Mouse (Mus musculus) midbrain, embryonic 14.5 days (tissue): ENCODE data around the gene Hist1h2bh. TPM values are rescaled to one million over a fixed set of nuclear protein-coding genes. Genes with fewer than 3 reads are reported as not detected.

ENCODE experiments used
- ATAC-seq: fragments of 200-750 bp; cut with Nextera tagmentation; 2 replicates; pipeline ENCODE4 v1.8.0; 2017; ENCODE audit warnings: moderate number of reproducible peaks, moderate library complexity; ENCODE audit not compliant: low FRiP score, low TSS enrichment
- DNase-seq: peaks from one replicate; pipeline ENCODE4 v3.0.0-alpha.2; 2015
- H3K27ac ChIP-seq: fragments of 300-500 bp; sonication (generic); replicated peaks from 2 replicates; pipeline ENCODE4 v1.5.1; 2014; ENCODE audit warnings: mild to moderate bottlenecking, low read depth, low read length, moderate library complexity
- H3K27me3 ChIP-seq: fragments of 300-500 bp; sonication (generic); 2 replicates; pipeline ENCODE4 v1.6.1; 2014; ENCODE audit warnings: low read length, control low read depth, mixed read lengths; ENCODE audit not compliant: control insufficient read depth, insufficient read depth
- H3K36me3 ChIP-seq: fragments of 300-500 bp; sonication (generic); 2 replicates; pipeline ENCODE4 v1.6.1; 2014; ENCODE audit warnings: low read length, control low read depth; ENCODE audit not compliant: control insufficient read depth, insufficient read depth
- H3K4me1 ChIP-seq: fragments of 300-500 bp; sonication (generic); 2 replicates; pipeline ENCODE4 v1.6.1; 2014; ENCODE audit warnings: mild to moderate bottlenecking, antibody characterized with exemption, low read length, control low read depth; ENCODE audit not compliant: control insufficient read depth, insufficient read depth
- H3K4me2 ChIP-seq: fragments of 300-500 bp; sonication (generic); 2 replicates; pipeline ENCODE4 v1.6.1; 2014; ENCODE audit warnings: mild to moderate bottlenecking, low read length, moderate library complexity
- H3K4me3 ChIP-seq: fragments of 300-500 bp; sonication (generic); replicated peaks from 2 replicates; pipeline ENCODE4 v1.5.1; 2014; ENCODE audit warnings: low read depth, low read length
- H3K9ac ChIP-seq: fragments of 300-500 bp; sonication (generic); replicated peaks from 2 replicates; pipeline ENCODE4 v1.6.1; 2014; ENCODE audit warnings: mild to moderate bottlenecking, low read length, moderate library complexity
- H3K9me3 ChIP-seq: fragments of 300-500 bp; sonication (generic); 2 replicates; pipeline ENCODE4 v1.6.1; 2016; ENCODE audit warnings: low read length, control low read depth, mixed read lengths; ENCODE audit not compliant: control insufficient read depth
- WGBS: fragments of 180-500 bp; shearing (Covaris S2); extraction: QIAGEN DNeasy Blood & Tissue Kit; methylation state at CpG from one replicate; pipeline ENCODE4 v1.1.7; 2014; 5-methylcytosine and 5-hydroxymethylcytosine counted together
- polyA plus RNA-seq: library from polyadenylated mRNA; unstranded; fragments of >200 nt; fragmentation: Nextera tagmentation; extraction: Ambion mirVana; gene quantifications from 2 replicates; pipeline ENCODE4 v1.2.1, GENCODE M21; 2014

Gene Hist1h2bh
- polyA plus RNA-seq, 1 experiment from 2014 or later = 0.13 TPM

DNA sequence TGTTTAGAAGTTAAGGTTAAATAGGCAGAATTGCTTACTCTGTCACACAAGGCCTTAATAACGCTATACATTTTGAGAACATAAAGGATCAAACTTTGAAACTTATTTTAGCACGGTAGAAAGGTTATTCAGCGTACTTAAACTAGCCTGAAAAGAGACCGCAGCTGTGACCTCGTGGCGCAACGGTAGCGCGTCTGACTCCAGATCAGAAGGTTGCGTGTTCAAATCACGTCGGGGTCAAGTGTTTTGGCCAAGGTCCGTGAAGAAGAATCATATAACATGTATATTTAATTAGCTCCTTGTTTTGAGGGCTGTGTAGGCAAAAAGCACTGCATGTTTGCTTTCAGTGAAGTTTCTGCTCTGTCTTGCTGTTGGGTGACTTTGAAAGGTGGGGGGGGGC, 36.8 kb downstream of the Hist1h2bh start:
- WGBS = 5% methylated on average over 13 of the region's 13 CpGs
- Histone ChIP-seq H3K4me1 (0 out of 2 replicates have a peak, but pooled peaks cover 6% of the 10 kb centered on the region), H3K9me3 (no peaks in the 10 kb centered on the region), H3K9ac (no peak overlapping the region), H3K4me2 (peak overlapping the region; percentile 35), H3K36me3 (no peaks in the 10 kb centered on the region), H3K27ac (no peak overlapping the region), H3K4me3 (peak overlapping the region; percentile 5; the same call in 1 of the 2 replicates), H3K27me3 (no peaks in the 10 kb centered on the region; the same call in 1 of the 2 replicates)
- DNase-seq (peak; percentile 69), ATAC-seq (no peak)

GRCm38 (mm10) chr13:23505662-23506345, 37.4 kb downstream of the Hist1h2bh start:
- DNase-seq = no peak
- Histone ChIP-seq H3K27me3 (no peaks in the 10 kb centered on the region; the same call in 1 of the 2 replicates), H3K4me3 (peak overlapping the region; percentile 5; the same call in 1 of the 2 replicates), H3K4me2 (peak overlapping the region; percentile 35), H3K36me3 (no peaks in the 10 kb centered on the region), H3K9me3 (no peaks in the 10 kb centered on the region), H3K27ac (no peak overlapping the region), H3K4me1 (0 out of 2 replicates have a peak, but pooled peaks cover 6% of the 10 kb centered on the region), H3K9ac (no peak overlapping the region)
- WGBS = 5% methylated on average over 14 of the region's 14 CpGs
- no peak for ATAC-seq

- Histone ChIP-seq H3K36me3 (no peaks in the 10 kb centered on the region), H3K27me3 (peaks cover 8% of the 10 kb centered on the region; the same call in 1 of the 2 replicates), H3K4me3 (no peak overlapping the region), H3K4me2 (0 out of 2 replicates have a peak overlapping the region, but pooled peaks have one; percentile 9), H3K9ac (no peak overlapping the region), H3K4me1 (0 out of 2 replicates have a peak, but pooled peaks cover 6% of the 10 kb centered on the region), H3K9me3 (no peaks in the 10 kb centered on the region), H3K27ac (no peak overlapping the region)
- ATAC-seq = no peak
- 2% methylated on average over 9 of the region's 9 CpGs for WGBS
- peak; percentile 82 for DNase-seq
Measured at GRCm38 (mm10) chr13:23503797-23504196, 39.4 kb downstream of the Hist1h2bh start.

- H3K36me3 ChIP-seq = no peaks in the 10 kb centered on the region
- H3K9me3 ChIP-seq = no peaks in the 10 kb centered on the region
- no peak overlapping the region for H3K27ac ChIP-seq
- WGBS = 36% methylated on average over 4 of the region's 4 CpGs
- DNase-seq (no peak), ATAC-seq (no peak)
- H3K4me3 ChIP-seq = no peak overlapping the region
- H3K4me1 ChIP-seq = 0 out of 2 replicates have a peak, but pooled peaks cover 6% of the 10 kb centered on the region
- no peak overlapping the region for H3K9ac ChIP-seq
- H3K27me3 ChIP-seq = peaks cover 16% of the 10 kb centered on the region
- H3K4me2 ChIP-seq = no peak overlapping the region
Measured at GRCm38 (mm10) chr13:23502916-23503315, 40.3 kb downstream of the Hist1h2bh start.

GRCm38 (mm10) chr13:23502031-23502567, 41.1 kb downstream of the Hist1h2bh start:
- Histone ChIP-seq H3K9me3 (no peaks in the 10 kb centered on the region), H3K4me3 (no peak overlapping the region), H3K4me2 (no peak overlapping the region), H3K27ac (no peak overlapping the region), H3K36me3 (no peaks in the 10 kb centered on the region), H3K4me1 (0 out of 2 replicates have a peak, but pooled peaks cover 6% of the 10 kb centered on the region), H3K27me3 (peaks cover 19% of the 10 kb centered on the region), H3K9ac (no peak overlapping the region)
- ATAC-seq (no peak), DNase-seq (no peak)
- WGBS = 31% methylated on average over 9 of the region's 9 CpGs

DNA sequence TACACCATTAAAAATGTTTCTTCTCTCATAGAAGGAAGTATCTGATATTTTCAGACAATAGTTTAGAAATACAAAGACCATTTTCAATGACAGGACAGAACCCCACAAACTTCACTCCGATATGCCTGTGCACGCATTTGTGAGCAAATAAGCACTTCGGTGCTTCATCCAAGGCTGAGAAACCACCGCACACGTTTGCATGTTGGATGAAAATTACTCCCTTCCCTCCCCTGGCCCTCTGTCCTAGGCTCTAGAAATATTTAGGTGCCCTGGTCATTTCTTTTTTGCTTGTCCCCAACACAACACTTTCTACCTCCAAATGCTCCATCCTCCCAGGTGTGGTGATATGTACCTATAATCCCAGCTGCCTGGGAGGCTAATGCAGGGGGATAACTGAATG, 41.7 kb downstream of the Hist1h2bh start:
- H3K4me1 ChIP-seq = 0 out of 2 replicates have a peak, but pooled peaks cover 6% of the 10 kb centered on the region
- ATAC-seq (no peak), DNase-seq (no peak)
- H3K27me3 ChIP-seq = peaks cover 19% of the 10 kb centered on the region
- no peak overlapping the region for H3K9ac ChIP-seq
- H3K36me3 ChIP-seq = no peaks in the 10 kb centered on the region
- WGBS = 17% methylated on average over 5 of the region's 5 CpGs
- no peak overlapping the region for H3K27ac ChIP-seq
- H3K9me3 ChIP-seq = no peaks in the 10 kb centered on the region
- H3K4me3 ChIP-seq = no peak overlapping the region
- no peak overlapping the region for H3K4me2 ChIP-seq

DNA sequence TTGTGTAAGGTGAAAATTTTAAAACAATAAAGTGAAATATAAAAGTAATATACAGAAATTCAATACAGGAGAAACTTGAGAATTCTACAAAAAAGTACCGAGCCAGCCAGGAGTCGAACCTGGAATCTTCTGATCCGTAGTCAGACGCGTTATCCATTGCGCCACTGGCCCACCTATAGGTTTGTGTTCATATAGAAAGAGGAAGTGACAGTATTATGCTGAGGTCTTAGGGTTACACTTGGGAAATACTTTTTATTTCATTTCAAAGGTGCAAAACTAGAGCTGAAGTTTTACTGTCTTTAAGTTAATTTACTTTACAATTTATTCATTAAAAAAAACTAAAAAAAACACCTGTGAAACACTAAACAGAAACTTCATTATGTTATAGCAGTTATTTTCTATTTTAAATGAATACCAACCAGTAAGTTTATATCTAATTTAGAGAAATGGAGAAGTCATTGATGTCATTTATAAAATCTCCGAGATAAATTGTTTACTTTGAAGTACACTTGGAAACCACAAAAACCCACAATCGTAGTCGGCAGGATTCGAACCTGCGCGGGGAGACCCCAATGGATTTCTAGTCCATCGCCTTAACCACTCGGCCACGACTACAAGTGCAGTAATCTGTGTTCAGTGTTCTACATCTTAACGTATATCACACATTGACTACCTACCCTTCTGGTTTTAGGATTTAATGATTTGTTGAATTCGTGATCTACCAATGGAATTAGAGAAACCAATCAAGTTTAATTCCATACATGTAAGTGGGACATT, 42.6 kb downstream of the Hist1h2bh start:
- DNase-seq (peak; percentile 78), ATAC-seq (peak; percentile 55; the same call in 1 of the 2 replicates)
- no peaks in the 10 kb centered on the region for H3K36me3 ChIP-seq
- peaks cover 19% of the 10 kb centered on the region for H3K27me3 ChIP-seq
- H3K4me1 ChIP-seq = 0 out of 2 replicates have a peak, but pooled peaks cover 2% of the 10 kb centered on the region
- H3K9ac ChIP-seq = no peak overlapping the region
- no peaks in the 10 kb centered on the region for H3K9me3 ChIP-seq
- no peak overlapping the region for H3K4me3 ChIP-seq
- under 1% methylated on average over 17 of the region's 17 CpGs for WGBS
- no peak overlapping the region for H3K27ac ChIP-seq
- no peak overlapping the region for H3K4me2 ChIP-seq

- ATAC-seq (no peak), DNase-seq (no peak)
- no peak overlapping the region for H3K4me2 ChIP-seq
- peaks cover 19% of the 10 kb centered on the region for H3K27me3 ChIP-seq
- no peaks in the 10 kb centered on the region for H3K4me1 ChIP-seq
- no peak overlapping the region for H3K27ac ChIP-seq
- no peaks in the 10 kb centered on the region for H3K36me3 ChIP-seq
- no peak overlapping the region for H3K4me3 ChIP-seq
- H3K9ac ChIP-seq = no peak overlapping the region
- no peaks in the 10 kb centered on the region for H3K9me3 ChIP-seq
- 5% methylated on average over 7 of the region's 7 CpGs for WGBS
Measured at GRCm38 (mm10) chr13:23499943-23500342, 43.2 kb downstream of the Hist1h2bh start.
